Mouse (Mus musculus) neutrophil, adult 65 days (primary cell): ENCODE data around the gene Lpxn. TPM values are rescaled to one million over a fixed set of nuclear protein-coding genes. Genes with fewer than 3 reads are reported as not detected.

Source experiments
- total RNA-seq: library from RNA; stranded (reverse); gene quantifications from 2 replicates; pipeline ENCODE4 v1.2.4, GENCODE M21; 2023

Lpxn gene
- 10.0 and 10.1 TPM in 2 replicates for total RNA-seq

DNA sequence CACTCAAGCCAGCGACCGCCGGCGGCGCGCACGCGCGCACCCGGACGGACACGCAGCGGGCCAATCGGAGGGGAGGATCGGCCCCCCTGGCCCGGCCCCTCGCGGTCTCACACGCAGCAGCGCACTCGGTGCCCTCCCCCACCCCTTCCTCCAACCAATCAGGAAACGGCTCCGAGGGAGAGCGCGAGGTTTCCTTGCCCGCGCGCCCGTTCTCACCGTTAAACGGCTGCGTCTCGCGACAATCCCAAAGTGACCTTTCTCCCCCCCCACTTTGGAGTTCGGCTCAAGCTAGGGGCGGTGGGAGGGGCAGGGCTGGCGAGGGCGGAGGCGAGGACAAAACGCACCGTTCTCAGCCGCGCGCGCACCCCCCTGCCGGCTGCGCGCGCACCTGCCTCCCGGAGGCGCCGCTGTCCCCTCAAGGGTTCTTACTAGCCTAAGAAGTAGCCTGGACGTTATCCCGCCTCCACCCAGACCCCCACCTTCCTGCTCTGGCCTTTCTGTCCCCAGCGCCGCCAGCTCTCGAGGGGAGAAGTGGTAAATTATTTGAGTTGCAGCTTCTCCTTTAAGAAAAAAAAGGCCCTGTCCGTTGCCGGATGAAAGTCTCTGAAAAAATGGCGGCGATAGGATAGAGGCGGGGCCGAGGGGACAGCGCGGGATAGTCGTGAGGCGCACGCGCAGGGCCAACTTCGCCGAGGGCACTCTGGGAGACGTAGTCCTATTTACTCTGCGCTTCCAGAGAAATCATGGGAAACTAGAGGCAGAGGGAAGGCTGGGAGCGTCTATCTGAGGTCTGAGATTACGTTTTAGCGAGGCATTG, at the start of gene Lpxn, which contains the start of gene Zfp91:
TSS of gene Lpxn (plus strand) at position 683 of the 817 bp plus-strand sequence.
TSS of gene Zfp91 (minus strand) at position 616 of the 817 bp plus-strand sequence.

DNA sequence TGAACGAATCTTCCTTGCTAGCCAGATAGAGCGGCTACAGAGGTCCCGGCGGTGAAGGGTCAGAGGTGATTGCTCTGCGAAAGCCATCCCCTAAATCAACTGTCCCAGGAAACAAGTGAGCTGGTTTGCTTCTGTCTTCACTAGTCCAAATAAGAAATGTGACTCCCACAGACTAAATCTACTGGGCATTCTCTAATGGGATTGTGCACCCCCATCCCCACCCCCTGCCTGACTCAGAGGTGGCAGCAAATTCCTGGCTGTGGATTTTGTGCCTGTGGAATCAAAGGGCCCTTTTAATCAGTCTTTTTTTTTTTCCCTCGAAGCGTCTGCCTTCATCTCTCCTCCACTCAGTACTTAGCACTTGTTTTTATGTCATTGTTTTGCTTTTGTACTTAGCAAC, 30.7 kb upstream of the Lpxn start, which contains the start of gene Cntf:
TSS of gene Cntf (minus strand) at position 325 of the 400 bp plus-strand sequence.

DNA sequence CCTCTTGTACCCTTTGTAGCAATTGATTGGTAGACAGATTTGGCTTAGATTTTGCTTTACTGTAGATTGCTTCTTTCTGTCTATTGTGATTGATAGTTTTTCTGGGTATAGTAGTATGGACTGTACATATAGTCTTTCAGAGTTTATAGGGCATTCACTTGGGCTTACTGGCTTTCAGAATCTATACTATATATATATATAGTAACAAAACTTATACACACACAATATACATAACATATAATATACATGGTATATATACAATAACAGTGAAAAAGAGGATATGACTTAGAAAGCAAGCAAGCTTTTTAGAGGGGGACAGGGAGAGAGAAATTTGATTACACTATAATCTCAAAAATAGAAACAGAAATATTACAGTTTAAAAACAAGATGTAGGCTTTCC, 50.4 kb downstream of the Lpxn start, which contains the start of gene Gm5244:
TSS of gene Gm5244 (plus strand) at position 301 of the 400 bp plus-strand sequence.

DNA sequence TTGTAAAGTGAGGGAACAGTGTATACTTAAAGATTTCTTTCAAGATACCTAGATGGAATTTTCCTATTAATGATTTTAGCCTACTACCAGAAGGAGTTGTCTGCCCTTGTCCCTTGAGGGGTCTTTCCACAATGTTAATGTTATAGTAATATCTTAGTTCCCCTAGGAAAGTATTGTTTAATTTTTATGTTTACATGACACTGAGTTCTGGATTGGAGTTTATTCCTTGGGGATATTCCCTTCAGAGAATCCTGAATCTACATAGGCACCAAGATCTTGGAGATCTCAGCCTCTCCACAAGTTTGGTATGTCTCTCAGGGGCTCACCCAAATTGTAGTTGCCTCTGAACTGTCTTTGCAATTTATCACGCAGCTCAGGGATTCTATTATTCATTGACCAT, 61.0 kb downstream of the Lpxn start, which contains the start of gene Olfr1444:
TSS of gene Olfr1444 (plus strand) at position 301 of the 400 bp plus-strand sequence.

Other genes with a start within 250 kb of the Lpxn start
- gene Gm4952, start 196.2 kb upstream of the Lpxn start, total RNA-seq = not detected in 2 replicates
- not detected in 2 replicates for gene Glyat, start 162.9 kb upstream of the Lpxn start, total RNA-seq
- not detected in 2 replicates for gene Olfr1442, start 125.8 kb upstream of the Lpxn start, total RNA-seq
- gene Olfr1443, start 118.1 kb upstream of the Lpxn start, total RNA-seq = not detected in 2 replicates
- gene Keg1, start 100.4 kb upstream of the Lpxn start, total RNA-seq = not detected in 2 replicates
- 1.9 and 2.5 TPM in 2 replicates for gene Cntf, start 30.6 kb upstream of the Lpxn start, total RNA-seq
- 53.4 and 64.8 TPM in 2 replicates for gene Zfp91, start 67 bp upstream of the Lpxn start, total RNA-seq
- gene Gm5244, start 50.5 kb downstream of the Lpxn start, total RNA-seq = 0.66 TPM in 1 of 2 replicates, not detected in the other
- gene Olfr1444, start 61.1 kb downstream of the Lpxn start, total RNA-seq = not detected in 2 replicates
- not detected in 2 replicates for gene Olfr1445, start 87.7 kb downstream of the Lpxn start, total RNA-seq
- not detected in 2 replicates for gene Olfr1446, start 97.3 kb downstream of the Lpxn start, total RNA-seq
- gene Olfr1447, start 107.5 kb downstream of the Lpxn start, total RNA-seq = not detected in 2 replicates
- gene Olfr1448, start 128.2 kb downstream of the Lpxn start, total RNA-seq = not detected in 2 replicates
- gene Olfr1449, start 134.6 kb downstream of the Lpxn start, total RNA-seq = not detected in 2 replicates
- not detected in 2 replicates for gene Olfr1450, start 154.1 kb downstream of the Lpxn start, total RNA-seq
- gene Olfr1451, start 198.8 kb downstream of the Lpxn start, total RNA-seq = not detected in 2 replicates
- gene Olfr1453, start 232.1 kb downstream of the Lpxn start, total RNA-seq = not detected in 2 replicates